Mouse (Mus musculus) lung, embryonic 15.5 days (tissue): Measurements from ENCODE around the gene Ptgr1. TPM values are rescaled to one million over a fixed set of nuclear protein-coding genes. Genes with fewer than 3 reads are reported as not detected.

Source experiments
- ATAC-seq: fragments of 200-750 bp; cut with Nextera tagmentation; 2 replicates; pipeline ENCODE4 v1.8.0; 2017; ENCODE audit warnings: moderate number of reproducible peaks, borderline replicate concordance; ENCODE audit not compliant: low FRiP score, low TSS enrichment; ENCODE audit errors: extremely low read depth
- H3K27ac ChIP-seq: fragments of 300-500 bp; sonication (generic); 2 replicates; pipeline ENCODE4 v1.5.1; 2015; ENCODE audit warnings: moderate library complexity, mild to moderate bottlenecking, inconsistent platforms
- H3K27me3 ChIP-seq: fragments of 300-500 bp; sonication (generic); 2 replicates; pipeline ENCODE4 v1.6.1; 2015; ENCODE audit warnings: inconsistent platforms
- H3K36me3 ChIP-seq: fragments of 300-500 bp; sonication (generic); 2 replicates; pipeline ENCODE4 v1.6.1; 2015; ENCODE audit warnings: inconsistent platforms
- H3K4me1 ChIP-seq: fragments of 300-500 bp; sonication (generic); 2 replicates; pipeline ENCODE4 v1.6.1; 2015; ENCODE audit warnings: inconsistent platforms
- H3K4me2 ChIP-seq: fragments of 300-500 bp; sonication (generic); 2 replicates; pipeline ENCODE4 v1.6.1; 2015; ENCODE audit warnings: inconsistent platforms, mild to moderate bottlenecking, moderate library complexity
- H3K4me3 ChIP-seq: fragments of 300-500 bp; sonication (generic); 2 replicates; pipeline ENCODE4 v1.5.1; 2015; ENCODE audit warnings: mild to moderate bottlenecking, inconsistent platforms
- H3K9ac ChIP-seq: fragments of 300-500 bp; sonication (generic); 2 replicates; pipeline ENCODE4 v1.6.1; 2015; ENCODE audit warnings: inconsistent platforms
- H3K9me3 ChIP-seq: fragments of 300-500 bp; sonication (generic); 2 replicates; pipeline ENCODE4 v1.6.1; 2016; ENCODE audit warnings: inconsistent platforms
- WGBS: fragments of 180-500 bp; shearing (Covaris S2); methylation state at CpG from one replicate; pipeline ENCODE4 v1.1.7; 2015; 5-methylcytosine and 5-hydroxymethylcytosine counted together
- polyA plus RNA-seq: library from polyadenylated mRNA; unstranded; fragments of >200 nt; fragmentation: Nextera tagmentation; extraction: Ambion mirVana; gene quantifications from 2 replicates; pipeline ENCODE4 v1.2.1, GENCODE M21; 2015

The Ptgr1 gene
- polyA plus RNA-seq, 1 experiment from 2014 or later = 36.1 TPM

DNA sequence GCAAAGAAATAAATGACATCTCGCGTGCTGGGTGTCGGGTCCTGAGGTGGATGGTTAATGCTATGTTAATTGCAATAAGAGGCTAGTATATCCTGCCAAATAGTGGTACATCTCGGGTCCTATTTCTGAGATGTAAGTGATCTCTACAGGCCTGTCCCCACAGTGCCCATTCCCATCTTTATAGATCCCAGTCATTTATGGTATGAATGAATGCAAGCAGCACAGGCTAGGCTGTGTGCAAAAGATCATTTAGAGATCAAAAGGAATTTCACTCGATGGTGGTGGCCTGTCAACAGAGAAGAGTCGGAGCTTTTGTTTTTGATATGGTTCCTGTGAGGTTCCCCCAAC, 42.7 kb downstream of the Ptgr1 start:
- peak overlapping the region; percentile 58; the same call in 1 of the 2 replicates for H3K9ac ChIP-seq
- WGBS = 12% methylated on average over 6 of the region's 6 CpGs
- peaks cover 8% of the 10 kb centered on the region for H3K4me1 ChIP-seq
- 0 out of 2 replicates have a peak, but pooled peaks cover 7% of the 10 kb centered on the region for H3K27me3 ChIP-seq
- no peaks in the 10 kb centered on the region for H3K36me3 ChIP-seq
- H3K27ac ChIP-seq = no peak overlapping the region
- H3K4me3 ChIP-seq = peak overlapping the region; percentile 71
- ATAC-seq = no peak
- H3K9me3 ChIP-seq = no peaks in the 10 kb centered on the region
- H3K4me2 ChIP-seq = peak overlapping the region; percentile 94

DNA sequence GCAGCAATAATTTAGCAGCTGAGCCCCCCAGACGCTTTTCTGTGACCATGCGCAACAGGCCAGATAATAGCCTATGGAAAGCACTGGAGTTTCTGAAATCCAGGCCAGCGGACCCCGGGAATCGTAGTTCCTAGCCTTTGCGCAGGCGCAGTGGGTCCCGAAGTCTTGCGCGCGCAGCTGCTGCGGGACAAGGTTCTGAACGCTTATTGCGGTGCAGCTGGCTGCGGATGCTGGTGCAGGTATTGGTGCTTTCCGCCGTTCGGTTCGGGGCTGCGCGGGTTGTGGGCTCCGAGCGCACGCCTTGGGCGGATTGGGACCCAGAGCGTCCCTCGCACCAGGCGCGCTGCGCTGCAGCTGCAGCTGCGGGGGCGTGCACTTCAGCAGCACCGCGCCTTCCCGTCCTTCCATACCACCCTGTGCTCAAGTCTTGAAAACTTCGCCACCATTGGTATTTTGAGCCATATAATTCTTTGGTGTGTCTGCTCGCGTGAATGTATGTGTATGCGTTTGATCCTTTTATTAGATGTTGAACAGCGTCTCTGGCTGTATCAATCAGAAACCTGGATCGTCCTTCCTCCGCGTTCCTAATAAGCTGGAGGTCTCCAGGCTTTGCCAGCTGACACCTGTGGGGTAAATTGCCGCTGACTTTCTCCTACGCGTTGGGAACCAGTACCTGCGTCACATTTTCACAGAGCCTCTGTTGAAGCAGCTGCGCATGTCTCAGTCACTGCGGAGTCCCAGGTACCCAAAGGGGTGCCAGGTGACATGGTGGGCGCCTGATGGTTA, 43.3 kb downstream of the Ptgr1 start, which contains the start of gene Zkscan16:
Gene Zkscan16, plus strand, starts transcription at position 209 of the 786 bp plus-strand sequence.
- Histone ChIP-seq H3K4me1 (peaks cover 8% of the 10 kb centered on the region), H3K9ac (peak within 1 kb of the TSS; percentile 58), H3K4me2 (peak within 1 kb of the TSS; percentile 94), H3K9me3 (no peaks in the 10 kb centered on the region), H3K4me3 (peak within 1 kb of the TSS; percentile 71), H3K36me3 (no peaks in the 10 kb centered on the region), H3K27ac (no peak within 1 kb of the TSS), H3K27me3 (0 out of 2 replicates have a peak, but pooled peaks cover 7% of the 10 kb centered on the region)
- 1% methylated on average over 50 of the region's 50 CpGs for WGBS
- ATAC-seq = peak; percentile 74; the same call in 1 of the 2 replicates

DNA sequence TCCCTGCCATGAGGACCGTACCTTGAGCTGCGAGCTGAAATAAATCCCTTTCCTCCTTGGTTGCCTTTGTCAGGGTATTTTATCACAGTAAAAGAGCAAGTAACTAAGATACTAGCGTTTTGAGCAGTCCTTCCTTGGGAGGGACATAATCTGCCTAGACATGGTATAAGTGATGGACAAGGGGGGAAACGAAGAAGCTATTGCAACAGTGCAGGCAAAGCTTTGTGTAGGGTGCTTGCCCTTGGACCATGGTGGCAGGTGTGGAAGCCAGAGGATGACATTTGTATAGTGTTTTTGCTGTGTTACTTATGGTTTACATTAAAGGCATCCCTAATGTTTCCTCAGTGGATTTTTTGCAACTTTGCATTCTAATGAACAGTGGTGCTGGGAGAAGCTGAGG, 44.0 kb downstream of the Ptgr1 start:
- WGBS = 79% methylated on average over 4 of the region's 4 CpGs
- H3K4me1 ChIP-seq = peaks cover 8% of the 10 kb centered on the region
- H3K4me3 ChIP-seq = peak overlapping the region; percentile 71
- no peak for ATAC-seq
- H3K9ac ChIP-seq = peak overlapping the region; percentile 58; the same call in 1 of the 2 replicates
- no peaks in the 10 kb centered on the region for H3K9me3 ChIP-seq
- no peaks in the 10 kb centered on the region for H3K36me3 ChIP-seq
- H3K27ac ChIP-seq = no peak overlapping the region
- 0 out of 2 replicates have a peak, but pooled peaks cover 7% of the 10 kb centered on the region for H3K27me3 ChIP-seq
- H3K4me2 ChIP-seq = peak overlapping the region; percentile 94

DNA sequence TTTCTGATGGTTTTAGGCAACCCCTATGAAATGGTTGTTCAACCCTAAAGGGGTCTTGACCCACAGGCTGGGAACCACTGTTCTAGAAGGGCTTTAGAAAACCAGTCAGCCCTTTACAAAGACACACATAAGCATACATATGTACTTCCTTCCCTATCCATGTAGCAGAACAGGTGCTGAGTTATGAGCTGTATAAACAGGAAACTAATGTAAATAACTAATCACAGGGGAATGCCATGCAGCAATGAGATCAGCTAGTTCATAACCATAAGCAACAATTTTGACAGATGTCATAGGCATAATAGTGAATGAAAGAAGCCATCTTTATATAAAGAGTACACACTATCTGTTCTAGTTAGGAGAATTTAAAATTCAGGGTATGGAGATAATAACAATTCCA, 45.3 kb downstream of the Ptgr1 start:
- ATAC-seq = no peak
- H3K4me1 ChIP-seq = peaks cover 8% of the 10 kb centered on the region
- H3K27me3 ChIP-seq = 0 out of 2 replicates have a peak, but pooled peaks cover 7% of the 10 kb centered on the region
- H3K27ac ChIP-seq = no peak overlapping the region
- H3K4me3 ChIP-seq = no peak overlapping the region
- no peaks in the 10 kb centered on the region for H3K9me3 ChIP-seq
- H3K36me3 ChIP-seq = no peaks in the 10 kb centered on the region
- no peak overlapping the region for H3K9ac ChIP-seq
- no peak overlapping the region for H3K4me2 ChIP-seq

DNA sequence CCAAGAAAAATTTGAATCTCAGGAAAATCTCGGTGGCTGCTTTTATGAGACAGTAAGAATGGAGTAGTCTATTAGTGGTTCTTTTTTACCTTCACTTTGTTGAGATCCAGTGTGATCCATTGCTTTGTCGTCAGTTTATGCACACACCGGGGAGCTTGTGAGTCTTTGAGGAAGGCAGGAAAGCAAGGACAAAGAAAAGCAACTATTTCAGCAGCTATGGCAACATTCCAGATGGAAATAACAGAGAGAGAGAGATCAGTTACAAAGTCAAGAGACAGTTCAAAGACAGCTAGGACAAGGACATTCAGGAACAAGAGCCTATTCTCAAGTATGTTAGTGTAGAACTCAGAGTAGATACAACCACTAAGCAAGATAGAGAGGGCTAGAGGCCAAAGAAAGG, 51.1 kb downstream of the Ptgr1 start:
- no peak overlapping the region for H3K4me2 ChIP-seq
- H3K4me3 ChIP-seq = no peak overlapping the region
- WGBS = 57% methylated on average over 3 of the region's 3 CpGs
- no peaks in the 10 kb centered on the region for H3K9me3 ChIP-seq
- no peak for ATAC-seq
- no peaks in the 10 kb centered on the region for H3K27me3 ChIP-seq
- H3K27ac ChIP-seq = no peak overlapping the region
- no peaks in the 10 kb centered on the region for H3K36me3 ChIP-seq
- peaks cover 7% of the 10 kb centered on the region for H3K4me1 ChIP-seq
- H3K9ac ChIP-seq = no peak overlapping the region

DNA sequence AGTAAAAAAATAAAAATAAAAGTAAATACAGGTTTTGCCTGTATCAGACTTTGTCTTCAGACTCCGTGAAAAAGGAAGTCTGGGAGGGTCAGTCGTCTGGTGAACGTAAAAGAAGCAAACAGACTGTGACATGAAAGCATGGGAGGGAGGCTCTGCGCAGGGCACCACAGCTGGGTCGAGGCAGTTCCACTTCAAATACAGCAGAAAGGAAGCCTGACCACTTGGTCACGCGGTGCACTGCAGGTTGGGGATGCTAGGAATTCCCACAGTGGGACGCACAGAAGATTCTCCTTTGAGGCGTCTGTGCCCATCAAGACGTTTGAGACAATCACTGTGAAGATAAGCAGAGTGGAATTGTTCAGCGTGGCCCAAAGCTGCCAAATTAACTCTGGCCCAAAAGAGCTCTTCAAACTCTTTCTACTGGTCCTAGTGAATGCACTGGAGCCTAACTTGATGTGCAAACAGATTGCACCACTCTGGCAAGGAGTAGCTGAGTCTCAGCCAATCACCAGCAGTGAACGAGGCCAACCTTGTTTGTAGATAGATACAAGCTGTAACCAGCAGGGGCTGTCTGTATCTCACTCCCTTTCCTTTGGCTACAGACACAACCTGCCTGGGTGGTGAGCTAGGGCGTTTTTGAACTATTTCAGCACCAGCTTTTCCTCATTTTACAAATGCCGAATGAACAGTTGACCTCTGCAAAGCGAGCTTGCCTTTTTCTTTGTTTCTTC, 52.0 kb downstream of the Ptgr1 start:
- peak overlapping the region; percentile 19; the same call in 1 of the 2 replicates for H3K4me2 ChIP-seq
- peaks cover 7% of the 10 kb centered on the region for H3K4me1 ChIP-seq
- ATAC-seq = peak; percentile 70; the same call in 1 of the 2 replicates
- no peak overlapping the region for H3K9ac ChIP-seq
- H3K27me3 ChIP-seq = no peaks in the 10 kb centered on the region
- H3K4me3 ChIP-seq = no peak overlapping the region
- WGBS = 26% methylated on average over 15 of the region's 15 CpGs
- H3K27ac ChIP-seq = no peak overlapping the region
- no peaks in the 10 kb centered on the region for H3K36me3 ChIP-seq
- no peaks in the 10 kb centered on the region for H3K9me3 ChIP-seq

DNA sequence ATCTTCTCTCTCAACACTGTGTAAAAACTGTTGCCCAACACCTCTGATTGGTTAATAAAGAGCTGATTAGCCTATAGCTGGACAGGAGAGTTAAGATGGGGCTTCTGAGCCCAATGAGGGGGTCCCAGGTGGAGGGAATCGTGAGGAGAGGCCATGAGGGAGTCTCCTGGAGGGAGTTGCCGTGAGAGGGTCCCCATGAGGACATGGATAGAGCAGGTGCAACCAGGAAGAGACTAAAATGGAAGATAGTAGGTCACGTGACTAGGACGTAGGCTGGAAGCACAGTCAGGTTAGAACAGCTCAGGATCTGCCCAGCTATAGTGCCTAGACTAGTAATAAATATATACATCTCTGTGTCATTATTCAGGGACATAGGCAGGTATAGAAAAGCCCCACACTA, 52.6 kb downstream of the Ptgr1 start:
- ATAC-seq = no peak
- H3K9ac ChIP-seq = no peak overlapping the region

DNA sequence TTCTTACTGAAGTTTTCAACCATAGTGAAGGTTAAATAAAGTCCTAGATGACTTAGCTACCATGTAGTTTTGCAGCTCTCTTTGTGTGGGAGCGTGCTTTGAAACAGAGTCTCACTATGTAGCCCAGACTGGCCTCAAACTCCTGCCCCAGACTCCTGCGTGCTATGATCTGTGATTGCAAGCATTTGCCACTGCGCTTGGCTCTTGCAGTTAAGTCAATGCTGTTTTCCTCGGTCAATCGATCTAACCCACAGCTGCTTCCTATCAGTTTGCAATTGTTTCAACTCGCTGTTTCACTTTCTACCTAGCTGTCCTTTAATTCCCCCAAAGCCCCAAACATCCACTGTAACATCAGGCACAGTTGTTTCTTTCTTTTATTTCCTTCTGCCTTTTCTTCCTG, 54.4 kb downstream of the Ptgr1 start:
- WGBS = 77% methylated on average over 6 of the region's 6 CpGs
- H3K4me1 ChIP-seq = peaks cover 7% of the 10 kb centered on the region
- H3K4me3 ChIP-seq = no peak overlapping the region
- ATAC-seq = no peak
- no peaks in the 10 kb centered on the region for H3K36me3 ChIP-seq
- no peak overlapping the region for H3K27ac ChIP-seq
- H3K9ac ChIP-seq = no peak overlapping the region
- H3K27me3 ChIP-seq = no peaks in the 10 kb centered on the region
- H3K4me2 ChIP-seq = no peak overlapping the region
- H3K9me3 ChIP-seq = no peaks in the 10 kb centered on the region

More for the DNA sequence above, 52.6 kb downstream of the Ptgr1 start:
- no peaks in the 10 kb centered on the region for H3K9me3 ChIP-seq
- no peak overlapping the region for H3K27ac ChIP-seq
- H3K36me3 ChIP-seq = no peaks in the 10 kb centered on the region
- H3K27me3 ChIP-seq = no peaks in the 10 kb centered on the region
- WGBS = 82% methylated on average over 4 of the region's 4 CpGs
- H3K4me2 ChIP-seq = no peak overlapping the region
- peaks cover 7% of the 10 kb centered on the region for H3K4me1 ChIP-seq
- H3K4me3 ChIP-seq = no peak overlapping the region

DNA sequence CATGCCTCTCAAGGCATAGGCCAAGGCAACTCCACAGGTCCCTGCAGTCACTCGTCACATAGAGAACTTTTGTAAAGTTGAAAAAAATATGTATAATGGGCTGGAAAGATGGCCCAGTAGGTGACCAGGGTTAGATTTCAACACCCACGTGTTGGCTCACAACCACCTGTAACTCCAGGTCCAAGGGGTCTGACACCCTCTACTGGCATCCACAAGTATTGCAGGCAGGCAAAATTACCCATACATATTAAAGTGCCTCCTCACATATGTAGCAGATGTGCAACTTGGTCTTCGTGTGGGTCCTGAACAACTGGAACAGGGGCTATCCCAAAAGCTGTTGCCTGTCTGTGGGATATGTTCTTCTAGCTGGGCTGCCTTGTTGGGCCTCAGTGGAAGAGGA, 59.3 kb downstream of the Ptgr1 start:
- Histone ChIP-seq H3K9ac (no peak overlapping the region), H3K36me3 (no peaks in the 10 kb centered on the region), H3K4me1 (no peaks in the 10 kb centered on the region), H3K4me2 (no peak overlapping the region), H3K27ac (no peak overlapping the region), H3K4me3 (no peak overlapping the region), H3K27me3 (no peaks in the 10 kb centered on the region), H3K9me3 (no peaks in the 10 kb centered on the region)
- WGBS = 64% methylated on average over 3 of the region's 3 CpGs
- no peak for ATAC-seq

DNA sequence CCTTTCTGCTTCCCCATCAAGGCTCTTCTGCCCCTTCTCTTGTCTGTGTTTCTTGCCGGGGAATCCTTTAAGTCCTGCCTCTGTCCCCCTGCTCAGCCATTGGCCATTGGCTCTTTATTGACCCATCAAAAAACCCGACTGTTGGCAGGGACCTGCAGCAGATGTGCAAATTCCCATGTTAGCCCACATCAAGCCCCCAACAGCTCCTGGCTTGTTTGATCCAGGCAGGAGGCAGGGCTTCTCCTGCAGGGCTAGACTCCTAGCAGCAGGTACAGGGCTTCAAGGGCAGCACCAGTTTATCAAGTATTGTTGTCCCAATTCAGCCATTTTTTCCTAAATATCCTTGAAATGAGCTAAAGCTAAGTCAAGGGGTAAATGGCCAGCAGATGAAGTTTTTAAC, 60.8 kb downstream of the Ptgr1 start:
- Histone ChIP-seq H3K4me1 (no peaks in the 10 kb centered on the region), H3K27ac (no peak overlapping the region), H3K4me3 (no peak overlapping the region), H3K36me3 (no peaks in the 10 kb centered on the region), H3K27me3 (no peaks in the 10 kb centered on the region), H3K9ac (no peak overlapping the region), H3K4me2 (no peak overlapping the region), H3K9me3 (no peaks in the 10 kb centered on the region)
- ATAC-seq = no peak
- WGBS = 24% methylated on average over 2 of the region's 2 CpGs

DNA sequence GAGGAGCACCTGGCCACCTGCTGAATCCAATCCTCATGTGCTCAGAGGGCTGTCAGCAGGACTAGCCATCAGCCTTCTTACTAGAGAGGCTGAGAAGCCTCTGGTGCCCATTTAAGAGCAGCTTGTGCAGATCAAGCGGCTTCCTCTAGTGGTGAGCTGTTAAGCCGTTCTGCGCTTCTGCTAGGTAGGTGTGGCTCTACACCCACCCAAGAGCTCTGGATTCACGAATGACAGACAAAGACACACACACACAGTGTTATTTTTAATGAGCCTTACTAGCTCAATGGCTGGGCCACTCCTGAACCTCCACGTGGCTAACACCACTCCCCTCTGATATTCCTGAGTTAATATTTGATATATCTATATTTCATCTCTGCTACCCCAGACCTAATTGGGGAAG, 61.3 kb downstream of the Ptgr1 start:
- H3K27me3 ChIP-seq = no peaks in the 10 kb centered on the region
- WGBS = 35% methylated on average over 5 of the region's 5 CpGs
- no peak for ATAC-seq
- H3K36me3 ChIP-seq = no peaks in the 10 kb centered on the region
- no peaks in the 10 kb centered on the region for H3K9me3 ChIP-seq
- H3K27ac ChIP-seq = no peak overlapping the region
- H3K9ac ChIP-seq = no peak overlapping the region
- no peaks in the 10 kb centered on the region for H3K4me1 ChIP-seq
- no peak overlapping the region for H3K4me2 ChIP-seq
- H3K4me3 ChIP-seq = no peak overlapping the region

DNA sequence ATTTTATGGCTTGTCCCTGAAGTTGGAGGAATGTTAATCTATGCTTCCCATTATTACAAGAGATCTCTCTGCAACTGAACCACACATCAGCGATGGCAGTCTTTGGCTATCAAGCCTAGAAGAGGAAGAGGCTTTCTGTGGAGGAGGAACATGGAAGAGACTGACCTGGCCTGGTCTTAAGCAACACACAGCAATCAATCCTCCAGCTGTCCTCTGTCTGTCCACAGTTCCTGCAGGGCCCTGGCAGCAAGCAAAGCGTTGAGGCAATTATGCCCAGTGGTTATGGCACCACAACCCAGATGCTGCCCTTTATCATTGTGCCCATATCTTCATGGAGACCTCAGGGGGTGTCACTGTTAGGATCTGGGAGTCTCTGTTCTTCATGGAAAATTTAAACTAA, 63.0 kb downstream of the Ptgr1 start:
- Histone ChIP-seq H3K4me3 (no peak overlapping the region), H3K9me3 (no peaks in the 10 kb centered on the region), H3K27me3 (no peaks in the 10 kb centered on the region), H3K9ac (no peak overlapping the region), H3K4me2 (no peak overlapping the region), H3K36me3 (no peaks in the 10 kb centered on the region), H3K27ac (no peak overlapping the region), H3K4me1 (no peaks in the 10 kb centered on the region)
- no peak for ATAC-seq
- 59% methylated on average over 2 of the region's 2 CpGs for WGBS
